Comparison of ENCODE assay signal across 16 mouse cellular contexts in genomic region chr17:9030181-9030580, GRCm38 (mm10). TPM values are rescaled to one million over a fixed set of nuclear protein-coding genes. Genes with fewer than 3 reads are reported as not detected.
A peak's percentile ranks its signal among the peaks of the same experiment; 100 is the strongest.
DNase-seq lines count a peak whose midpoint lies in the region; ATAC-seq and TF ChIP-seq lines count a peak whose summit lies in the region.
"Had no signal": no experiment of that assay in that cellular context is flagged by ENCODE, and none has a peak within 500 bp of the region (broad histone marks: within the 10 kb centered on the region; RNA-seq: fewer than 3 reads in every experiment).

No protein-coding gene starts in this region.

- H3K4me3 ChIP-seq in hindbrain, postnatal 0 days (ENCODE audit: low read length): no peak overlapping the region
- no peak overlapping the region for H3K4me3 ChIP-seq in hindbrain, embryonic 12.5 days
- no peak overlapping the region for H3K4me3 ChIP-seq in E14TG2a.4 (replicated peaks; ENCODE audit: low read length)
- H3K4me3 ChIP-seq in olfactory bulb, adult 2 months (ENCODE audit: insufficient read depth, low read depth, low read length): no peak overlapping the region
- no peak overlapping the region for H3K4me3 ChIP-seq in hindbrain, embryonic 10.5 days
- H3K4me3 ChIP-seq in forebrain, embryonic 14.5 days (ENCODE audit: low read depth, low read length): no peak overlapping the region
- H3K4me3 ChIP-seq: erythroblast, embryonic 14.5 days; heart, embryonic 10.5 days; midbrain, embryonic 15.5 days had no signal

- no peak for ATAC-seq in hindbrain, postnatal 0 days
- no peak for ATAC-seq in hindbrain, embryonic 12.5 days (ENCODE audit: low FRiP score)
- no peak for ATAC-seq in forebrain, embryonic 14.5 days
- ATAC-seq: midbrain, embryonic 15.5 days had no signal

- H3K9ac ChIP-seq in hindbrain, postnatal 0 days (replicated peaks; ENCODE audit: low read length): no peak overlapping the region
- H3K9ac ChIP-seq in hindbrain, embryonic 12.5 days: no peak overlapping the region
- H3K9ac ChIP-seq in forebrain, embryonic 14.5 days (ENCODE audit: low read length): no peak overlapping the region
- H3K9ac ChIP-seq: midbrain, embryonic 15.5 days had no signal

- TF ChIP-seq POLR2A in olfactory bulb, adult 2 months (IDR thresholded peaks at IDR 0.05; ENCODE audit: insufficient read depth, low read depth, low read length): no peak

- no peak overlapping the region for H3K4me2 ChIP-seq in hindbrain, postnatal 0 days (ENCODE audit: low read depth, low read length)
- no peak overlapping the region for H3K4me2 ChIP-seq in hindbrain, embryonic 12.5 days (replicated peaks)
- H3K4me2 ChIP-seq in forebrain, embryonic 14.5 days (ENCODE audit: low read length): no peak overlapping the region
- H3K4me2 ChIP-seq: midbrain, embryonic 15.5 days had no signal

- H3K27me3 ChIP-seq in hindbrain, postnatal 0 days (ENCODE audit: insufficient read depth, low read length): no peaks in the 10 kb centered on the region
- no peaks in the 10 kb centered on the region for H3K27me3 ChIP-seq in hindbrain, embryonic 12.5 days
- peaks cover 4% of the 10 kb centered on the region; the same call in 1 of the 2 replicates for H3K27me3 ChIP-seq in E14TG2a.4 (ENCODE audit: insufficient read depth, low read length)
- no peaks in the 10 kb centered on the region for H3K27me3 ChIP-seq in hindbrain, embryonic 10.5 days (ENCODE audit: insufficient read depth, poor library complexity, severe bottlenecking)
- no peaks in the 10 kb centered on the region for H3K27me3 ChIP-seq in forebrain, embryonic 14.5 days (replicated peaks; ENCODE audit: control insufficient read depth, insufficient read depth, low read length)

- no peak for DNase-seq in hindbrain, postnatal 0 days (ENCODE audit: low spot score)
- DNase-seq in 3T3-L1 (ENCODE audit: low read depth, low spot score): peak; percentile 12
- DNase-seq in right cerebral cortex, postnatal 10 days (ENCODE audit: low spot score in 2 of 2): no peak
- DNase-seq in hindbrain, embryonic 10.5 days (ENCODE audit: low spot score): no peak
- no peak for DNase-seq in forebrain, embryonic 14.5 days (ENCODE audit: low spot score)
- DNase-seq: heart, postnatal 4 days; kidney, adult 2 months; lung, adult 2 months; spleen, adult 18-20 months had no signal

- H3K27ac ChIP-seq in hindbrain, postnatal 0 days: no peak overlapping the region
- H3K27ac ChIP-seq in hindbrain, embryonic 12.5 days: no peak overlapping the region
- H3K27ac ChIP-seq in olfactory bulb, adult 2 months (ENCODE audit: insufficient read depth, low read depth, low read length): peak overlapping the region; percentile 31; the same call in 1 of the 2 replicates
- H3K27ac ChIP-seq in hindbrain, embryonic 10.5 days: no peak overlapping the region
- no peak overlapping the region for H3K27ac ChIP-seq in forebrain, embryonic 14.5 days (ENCODE audit: low read depth, low read length)
- H3K27ac ChIP-seq: heart, embryonic 10.5 days; midbrain, embryonic 15.5 days had no signal

- 73% methylated on average over 5 of the region's 5 CpGs for WGBS in hindbrain, postnatal 0 days
- 63% methylated on average over 5 of the region's 5 CpGs for WGBS in hindbrain, embryonic 12.5 days
- 80% methylated on average over 5 of the region's 5 CpGs for WGBS in olfactory bulb, adult 2 months
- WGBS in hindbrain, embryonic 10.5 days: 74% methylated on average over 5 of the region's 5 CpGs
- 70% methylated on average over 5 of the region's 5 CpGs for WGBS in forebrain, embryonic 14.5 days

- H3K36me3 ChIP-seq in hindbrain, postnatal 0 days (ENCODE audit: insufficient read depth, low read length): no peaks in the 10 kb centered on the region
- H3K36me3 ChIP-seq in hindbrain, embryonic 12.5 days: no peaks in the 10 kb centered on the region
- no peaks in the 10 kb centered on the region for H3K36me3 ChIP-seq in E14TG2a.4 (ENCODE audit: insufficient read depth, low read length)
- H3K36me3 ChIP-seq in hindbrain, embryonic 10.5 days: no peaks in the 10 kb centered on the region
- no peaks in the 10 kb centered on the region for H3K36me3 ChIP-seq in forebrain, embryonic 14.5 days (ENCODE audit: control insufficient read depth, insufficient read depth, low read length)
- H3K36me3 ChIP-seq: G1E; heart, embryonic 10.5 days; midbrain, embryonic 15.5 days had no signal

- peak; percentile 38 for TF ChIP-seq CTCF in hindbrain, postnatal 0 days (IDR thresholded peaks at IDR 0.05; ENCODE audit: low read depth)
- TF ChIP-seq CTCF in E14TG2a.4 (conservative IDR thresholded peaks at IDR 0.05; ENCODE audit: low read length): 0 out of 2 replicates have a peak, but pooled peaks have one; percentile 6
- no peak for TF ChIP-seq CTCF in olfactory bulb, adult 2 months (IDR thresholded peaks at IDR 0.05; ENCODE audit: insufficient read depth, low read depth, low read length)

- H3K9me3 ChIP-seq in hindbrain, postnatal 0 days (ENCODE audit: low read length): no peaks in the 10 kb centered on the region
- H3K9me3 ChIP-seq in hindbrain, embryonic 12.5 days (replicated peaks): no peaks in the 10 kb centered on the region
- H3K9me3 ChIP-seq in E14TG2a.4 (ENCODE audit: low read length): no peaks in the 10 kb centered on the region; the same call in 1 of the 2 replicates
- no peaks in the 10 kb centered on the region for H3K9me3 ChIP-seq in hindbrain, embryonic 10.5 days
- no peaks in the 10 kb centered on the region for H3K9me3 ChIP-seq in forebrain, embryonic 14.5 days (replicated peaks; ENCODE audit: control insufficient read depth, low read length)
- H3K9me3 ChIP-seq: heart, embryonic 10.5 days; midbrain, embryonic 15.5 days had no signal

- peaks cover 10% of the 10 kb centered on the region for H3K4me1 ChIP-seq in hindbrain, postnatal 0 days (ENCODE audit: insufficient read depth, low read length)
- peaks cover 9% of the 10 kb centered on the region for H3K4me1 ChIP-seq in hindbrain, embryonic 12.5 days
- peaks cover 17% of the 10 kb centered on the region for H3K4me1 ChIP-seq in E14TG2a.4 (replicated peaks; ENCODE audit: low read depth, low read length)
- peaks cover 17% of the 10 kb centered on the region for H3K4me1 ChIP-seq in olfactory bulb, adult 2 months (ENCODE audit: control insufficient read depth, insufficient read depth, low read length)
- H3K4me1 ChIP-seq in hindbrain, embryonic 10.5 days (replicated peaks): peaks cover 12% of the 10 kb centered on the region; the same call in 1 of the 2 replicates
- H3K4me1 ChIP-seq in forebrain, embryonic 14.5 days (ENCODE audit: control insufficient read depth, insufficient read depth, low read length): peaks cover 11% of the 10 kb centered on the region
- H3K4me1 ChIP-seq: heart, embryonic 10.5 days had no signal

RNA-seq across cellular contexts. Expression of gene 1700010I14Rik, which starts 42.0 kb away (rescaled TPM):
- 0.84 and 2.3 TPM in 2 replicates for total RNA-seq in hindbrain, postnatal 0 days (2014; rRNA removed)
- polyA plus RNA-seq in hindbrain, postnatal 0 days (2015; fragmentation: Nextera tagmentation; extraction: Ambion mirVana): 2.8 TPM in 2 replicates
- 2.0 and 2.3 TPM in 2 replicates for polyA plus RNA-seq in hindbrain, embryonic 12.5 days (2016; fragmentation: Nextera tagmentation; extraction: Ambion mirVana)
- not detected in 2 replicates for polyA plus RNA-seq in olfactory bulb, adult 2 months (2012; ENCODE audit: insufficient read depth, insufficient read length, low replicate concordance, missing spikeins)
- polyA plus RNA-seq in hindbrain, embryonic 10.5 days (2016; fragmentation: Nextera tagmentation; extraction: Ambion mirVana): 2.9 and 3.1 TPM in 2 replicates
- 1.0 and 1.4 TPM in 2 replicates for polyA plus RNA-seq in forebrain, embryonic 14.5 days (2014; fragmentation: Nextera tagmentation; extraction: Ambion mirVana)
- total RNA-seq: G1E had no signal
- polyA plus RNA-seq: erythroblast, embryonic 14.5 days; G1E had no signal
